Mouse (Mus musculus): ENCODE results near the gene Larp1.
"Not testable (repeated sequence)": the region's sequence is repeated elsewhere in the genome, so short reads cannot be mapped to it uniquely, and the experiment has no call there.

Larp1 gene

GRCm38 (mm10) chr11:58028981-58029380 is 20.1 kb downstream of the Larp1 start:
- no peak for DNase-seq (ENCODE audit: low spot score)

GRCm38 (mm10) chr11:58029869-58030268 is 21.0 kb downstream of the Larp1 start:
- no peak for DNase-seq (ENCODE audit: low spot score)

- DNase-seq (ENCODE audit: low spot score), result no peak
These were observed 22.3 kb downstream of the Larp1 start for GRCm38 (mm10) chr11:58031176-58031575.

- no peak for DNase-seq (ENCODE audit: low spot score)
These were observed 24.8 kb downstream of the Larp1 start for GRCm38 (mm10) chr11:58033635-58034034.

GRCm38 (mm10) chr11:58039027-58039426 is 30.2 kb downstream of the Larp1 start:
- DNase-seq (ENCODE audit: low spot score), result no peak

GRCm38 (mm10) chr11:58042861-58043431 is 34.1 kb downstream of the Larp1 start:
- DNase-seq (ENCODE audit: low spot score), result no peak

GRCm38 (mm10) chr11:58046438-58046837 is 37.6 kb downstream of the Larp1 start:
- DNase-seq (ENCODE audit: low spot score), result no peak

GRCm38 (mm10) chr11:58057455-58057854 is 48.6 kb downstream of the Larp1 start:
- DNase-seq (ENCODE audit: low spot score), result no peak

GRCm38 (mm10) chr11:58059752-58060151 is 50.9 kb downstream of the Larp1 start:
- not testable (repeated sequence) for DNase-seq (ENCODE audit: low spot score)

- not testable (repeated sequence) for DNase-seq (ENCODE audit: low spot score)
These were observed 52.4 kb downstream of the Larp1 start for GRCm38 (mm10) chr11:58061218-58061617.

GRCm38 (mm10) chr11:58062586-58062985 is 53.7 kb downstream of the Larp1 start:
- no peak for DNase-seq (ENCODE audit: low spot score)

- DNase-seq (ENCODE audit: low spot score), result no peak
These were observed 56.2 kb downstream of the Larp1 start for GRCm38 (mm10) chr11:58065025-58065424.

- no peak for DNase-seq (ENCODE audit: low spot score)
These were observed 64.1 kb downstream of the Larp1 start for GRCm38 (mm10) chr11:58072978-58073377.

- DNase-seq (ENCODE audit: low spot score), result no peak
These were observed 68.4 kb downstream of the Larp1 start for GRCm38 (mm10) chr11:58077270-58077669.

GRCm38 (mm10) chr11:58081716-58082115 is 72.9 kb downstream of the Larp1 start:
- no peak for DNase-seq (ENCODE audit: low spot score)

- no peak for DNase-seq (ENCODE audit: low spot score)
These were observed 83.7 kb downstream of the Larp1 start for GRCm38 (mm10) chr11:58092541-58092940.

- no peak for DNase-seq (ENCODE audit: low spot score)
These were observed 84.2 kb downstream of the Larp1 start, which contains the start of gene Gm12248 for GRCm38 (mm10) chr11:58093021-58093528. Gm12248 (minus strand) TSS chr11:58093134.

GRCm38 (mm10) chr11:58094766-58095165 is 85.9 kb downstream of the Larp1 start:
- no peak for DNase-seq (ENCODE audit: low spot score)

GRCm38 (mm10) chr11:58095561-58095960 is 86.7 kb downstream of the Larp1 start:
- DNase-seq (ENCODE audit: low spot score), result no peak

GRCm38 (mm10) chr11:58096160-58096559 is 87.3 kb downstream of the Larp1 start:
- no peak for DNase-seq (ENCODE audit: low spot score)

- DNase-seq (ENCODE audit: low spot score), result no peak
These were observed 88.2 kb downstream of the Larp1 start for GRCm38 (mm10) chr11:58096821-58097620.

- no peak for DNase-seq (ENCODE audit: low spot score)
These were observed 88.9 kb downstream of the Larp1 start for GRCm38 (mm10) chr11:58097621-58098365.

- not testable (repeated sequence) for DNase-seq (ENCODE audit: low spot score)
These were observed 89.5 kb downstream of the Larp1 start for GRCm38 (mm10) chr11:58098366-58098720.
